Mouse (Mus musculus): ENCODE measurements around the gene Higd2a.

Gene Higd2a

DNA sequence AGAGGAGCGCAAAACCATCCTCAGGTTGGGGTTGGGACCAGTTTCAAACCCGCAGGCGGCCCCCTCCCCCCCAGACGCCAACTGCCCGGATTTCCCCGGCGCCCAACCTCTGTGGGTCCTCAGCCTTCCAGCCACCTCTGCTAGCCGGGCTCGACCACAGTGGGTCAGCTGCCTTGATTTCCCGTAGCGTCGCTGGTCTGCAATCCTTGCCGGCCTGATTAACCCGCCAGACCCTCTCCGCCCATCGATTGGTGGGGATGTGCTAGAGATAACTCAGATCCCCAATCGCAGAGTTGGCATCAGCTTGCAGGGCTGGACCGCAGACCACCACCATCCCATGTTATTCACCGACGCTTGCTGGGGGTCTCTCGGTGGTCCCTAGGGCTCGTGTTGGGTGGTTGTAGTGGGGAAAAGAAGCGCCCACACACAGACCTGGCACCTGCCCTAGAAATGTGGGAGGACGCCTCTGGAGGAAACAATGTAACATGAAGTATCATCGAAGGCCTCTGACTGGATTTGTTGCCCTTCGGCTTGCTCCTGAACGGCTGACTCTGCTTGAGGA lies 32.0 kb downstream of the Higd2a start:
- DNase-seq = peak in 1 of 2 experiments; percentile 27

GRCm38 (mm10) chr13:54629128-54629527 lies 39.1 kb downstream of the Higd2a start:
- peak; percentile 41 to 47 for DNase-seq

- DNase-seq = no peak
Measured at GRCm38 (mm10) chr13:54632731-54633277, 42.8 kb downstream of the Higd2a start.

GRCm38 (mm10) chr13:54635011-54635410 lies 45.0 kb downstream of the Higd2a start:
- DNase-seq = no peak

Measured in lung, postnatal 4 days (tissue).